Mouse (Mus musculus): ENCODE data around the gene Zfp385a. TPM values are rescaled to one million over a fixed set of nuclear protein-coding genes. Genes with fewer than 3 reads are reported as not detected.

Zfp385a gene
- polyA plus RNA-seq, 1 experiment from 2014 or later = 24.8 TPM

GRCm38 (mm10) chr15:103359122-103359510 lies 19.2 kb upstream of the Zfp385a start:
- no peak overlapping the region for H3K4me2 ChIP-seq
- ATAC-seq (replicated peaks; ENCODE audit: low FRiP score) = no peak; the same call in 1 of the 2 replicates
- peak overlapping the region; percentile 41; the same call in 1 of the 2 replicates for H3K27ac ChIP-seq (ENCODE audit: low read depth, low read length)
- H3K4me3 ChIP-seq (ENCODE audit: low read depth, low read length) = no peak overlapping the region
- H3K36me3 ChIP-seq (ENCODE audit: control insufficient read depth, insufficient read depth, low read length) = peaks cover 17% of the 10 kb centered on the region
- no peaks in the 10 kb centered on the region for H3K9me3 ChIP-seq (ENCODE audit: control insufficient read depth, low read length)
- H3K9ac ChIP-seq (ENCODE audit: low read depth, low read length) = no peak overlapping the region
- no peak for DNase-seq (ENCODE audit: low spot score)
- H3K4me1 ChIP-seq (replicated peaks; ENCODE audit: control insufficient read depth, insufficient read depth, low read length) = peaks cover 40% of the 10 kb centered on the region
- 23% methylated on average over 1 of the region's 1 CpGs for WGBS
- no peaks in the 10 kb centered on the region for H3K27me3 ChIP-seq (replicated peaks; ENCODE audit: control insufficient read depth, insufficient read depth, low read length)

- DNase-seq (ENCODE audit: low spot score) (no peak), ATAC-seq (replicated peaks; ENCODE audit: low FRiP score) (peak; percentile 21)
- Histone ChIP-seq H3K4me3 (ENCODE audit: low read depth, low read length) (no peak overlapping the region), H3K27ac (ENCODE audit: low read depth, low read length) (peak overlapping the region; percentile 41; the same call in 1 of the 2 replicates), H3K9ac (ENCODE audit: low read depth, low read length) (0 out of 2 replicates have a peak overlapping the region, but pooled peaks have one; percentile 11), H3K27me3 (replicated peaks; ENCODE audit: control insufficient read depth, insufficient read depth, low read length) (no peaks in the 10 kb centered on the region), H3K9me3 (ENCODE audit: control insufficient read depth, low read length) (no peaks in the 10 kb centered on the region), H3K4me2 (no peak overlapping the region), H3K36me3 (ENCODE audit: control insufficient read depth, insufficient read depth, low read length) (peaks cover 21% of the 10 kb centered on the region), H3K4me1 (replicated peaks; ENCODE audit: control insufficient read depth, insufficient read depth, low read length) (peaks cover 35% of the 10 kb centered on the region)
- WGBS = 23% methylated on average over 4 of the region's 4 CpGs
Observed at GRCm38 (mm10) chr15:103358278-103359121, 18.6 kb upstream of the Zfp385a start.

GRCm38 (mm10) chr15:103357817-103358216 lies 17.9 kb upstream of the Zfp385a start:
- Histone ChIP-seq H3K36me3 (ENCODE audit: control insufficient read depth, insufficient read depth, low read length) (peaks cover 24% of the 10 kb centered on the region), H3K9ac (ENCODE audit: low read depth, low read length) (no peak overlapping the region), H3K27ac (ENCODE audit: low read depth, low read length) (no peak overlapping the region), H3K4me1 (replicated peaks; ENCODE audit: control insufficient read depth, insufficient read depth, low read length) (peaks cover 30% of the 10 kb centered on the region), H3K27me3 (replicated peaks; ENCODE audit: control insufficient read depth, insufficient read depth, low read length) (no peaks in the 10 kb centered on the region), H3K9me3 (ENCODE audit: control insufficient read depth, low read length) (no peaks in the 10 kb centered on the region), H3K4me3 (ENCODE audit: low read depth, low read length) (no peak overlapping the region), H3K4me2 (no peak overlapping the region)
- DNase-seq (ENCODE audit: low spot score) (no peak), ATAC-seq (replicated peaks; ENCODE audit: low FRiP score) (no peak)
- WGBS = 74% methylated on average over 4 of the region's 4 CpGs

- Histone ChIP-seq H3K4me2 (no peak overlapping the region), H3K27me3 (replicated peaks; ENCODE audit: control insufficient read depth, insufficient read depth, low read length) (no peaks in the 10 kb centered on the region), H3K9ac (ENCODE audit: low read depth, low read length) (no peak overlapping the region), H3K4me3 (ENCODE audit: low read depth, low read length) (no peak overlapping the region), H3K36me3 (ENCODE audit: control insufficient read depth, insufficient read depth, low read length) (peaks cover 33% of the 10 kb centered on the region), H3K4me1 (replicated peaks; ENCODE audit: control insufficient read depth, insufficient read depth, low read length) (peaks cover 19% of the 10 kb centered on the region), H3K27ac (ENCODE audit: low read depth, low read length) (no peak overlapping the region), H3K9me3 (ENCODE audit: control insufficient read depth, low read length) (no peaks in the 10 kb centered on the region)
- WGBS = 76% methylated on average over 4 of the region's 4 CpGs
- DNase-seq (ENCODE audit: low spot score) = no peak
- ATAC-seq (replicated peaks; ENCODE audit: low FRiP score) = no peak
Observed at GRCm38 (mm10) chr15:103356130-103356529, 16.2 kb upstream of the Zfp385a start.

- ATAC-seq (replicated peaks; ENCODE audit: low FRiP score) (no peak), DNase-seq (ENCODE audit: low spot score) (no peak)
- 90% methylated on average over 4 of the region's 4 CpGs for WGBS
- H3K4me2 ChIP-seq = no peak overlapping the region
- H3K4me3 ChIP-seq (ENCODE audit: low read depth, low read length) = no peak overlapping the region
- H3K4me1 ChIP-seq (replicated peaks; ENCODE audit: control insufficient read depth, insufficient read depth, low read length) = peaks cover 18% of the 10 kb centered on the region
- no peak overlapping the region for H3K27ac ChIP-seq (ENCODE audit: low read depth, low read length)
- H3K9ac ChIP-seq (ENCODE audit: low read depth, low read length) = no peak overlapping the region
- no peaks in the 10 kb centered on the region for H3K27me3 ChIP-seq (replicated peaks; ENCODE audit: control insufficient read depth, insufficient read depth, low read length)
- no peaks in the 10 kb centered on the region for H3K9me3 ChIP-seq (ENCODE audit: control insufficient read depth, low read length)
- peaks cover 39% of the 10 kb centered on the region for H3K36me3 ChIP-seq (ENCODE audit: control insufficient read depth, insufficient read depth, low read length)
Observed at GRCm38 (mm10) chr15:103355420-103355819, 15.5 kb upstream of the Zfp385a start.

GRCm38 (mm10) chr15:103354690-103355089 lies 14.8 kb upstream of the Zfp385a start:
- no peaks in the 10 kb centered on the region for H3K9me3 ChIP-seq (ENCODE audit: control insufficient read depth, low read length)
- H3K27ac ChIP-seq (ENCODE audit: low read depth, low read length) = no peak overlapping the region
- no peak overlapping the region for H3K9ac ChIP-seq (ENCODE audit: low read depth, low read length)
- no peaks in the 10 kb centered on the region for H3K27me3 ChIP-seq (replicated peaks; ENCODE audit: control insufficient read depth, insufficient read depth, low read length)
- H3K36me3 ChIP-seq (ENCODE audit: control insufficient read depth, insufficient read depth, low read length) = peaks cover 46% of the 10 kb centered on the region
- ATAC-seq (replicated peaks; ENCODE audit: low FRiP score) = no peak
- DNase-seq (ENCODE audit: low spot score) = no peak
- no peak overlapping the region for H3K4me2 ChIP-seq
- WGBS = 93% methylated on average over 2 of the region's 2 CpGs
- H3K4me1 ChIP-seq (replicated peaks; ENCODE audit: control insufficient read depth, insufficient read depth, low read length) = peaks cover 18% of the 10 kb centered on the region
- no peak overlapping the region for H3K4me3 ChIP-seq (ENCODE audit: low read depth, low read length)

GRCm38 (mm10) chr15:103353511-103354256 lies 13.8 kb upstream of the Zfp385a start:
- no peak overlapping the region for H3K9ac ChIP-seq (ENCODE audit: low read depth, low read length)
- no peak overlapping the region for H3K4me3 ChIP-seq (ENCODE audit: low read depth, low read length)
- no peak for DNase-seq (ENCODE audit: low spot score)
- H3K4me2 ChIP-seq = no peak overlapping the region
- H3K4me1 ChIP-seq (replicated peaks; ENCODE audit: control insufficient read depth, insufficient read depth, low read length) = peaks cover 10% of the 10 kb centered on the region
- 94% methylated on average over 11 of the region's 11 CpGs for WGBS
- no peaks in the 10 kb centered on the region for H3K27me3 ChIP-seq (replicated peaks; ENCODE audit: control insufficient read depth, insufficient read depth, low read length)
- no peak overlapping the region for H3K27ac ChIP-seq (ENCODE audit: low read depth, low read length)
- ATAC-seq (replicated peaks; ENCODE audit: low FRiP score) = no peak
- H3K9me3 ChIP-seq (ENCODE audit: control insufficient read depth, low read length) = no peaks in the 10 kb centered on the region
- H3K36me3 ChIP-seq (ENCODE audit: control insufficient read depth, insufficient read depth, low read length) = peaks cover 56% of the 10 kb centered on the region

- Histone ChIP-seq H3K36me3 (ENCODE audit: control insufficient read depth, insufficient read depth, low read length) (peaks cover 57% of the 10 kb centered on the region), H3K9ac (ENCODE audit: low read depth, low read length) (no peak overlapping the region), H3K4me2 (no peak overlapping the region), H3K27ac (ENCODE audit: low read depth, low read length) (no peak overlapping the region), H3K9me3 (ENCODE audit: control insufficient read depth, low read length) (no peaks in the 10 kb centered on the region), H3K4me3 (ENCODE audit: low read depth, low read length) (no peak overlapping the region), H3K27me3 (replicated peaks; ENCODE audit: control insufficient read depth, insufficient read depth, low read length) (no peaks in the 10 kb centered on the region), H3K4me1 (replicated peaks; ENCODE audit: control insufficient read depth, insufficient read depth, low read length) (peaks cover 2% of the 10 kb centered on the region; the same call in 1 of the 2 replicates)
- WGBS = 46% methylated on average over 4 of the region's 4 CpGs
- DNase-seq (ENCODE audit: low spot score) (no peak), ATAC-seq (replicated peaks; ENCODE audit: low FRiP score) (peak; percentile 55)
Observed at GRCm38 (mm10) chr15:103352856-103353255, 13.0 kb upstream of the Zfp385a start.

Measured in liver, embryonic 11.5 days (tissue).